Mouse (Mus musculus) induced T-regulatory cell, adult 2 months (primary cell): ENCODE data around the gene Olfr1141.

Experiments used
- DNase-seq: peaks from one replicate; pipeline ENCODE4 v3.0.0-alpha.2; 2012; ENCODE audit warnings: low read depth

Gene Olfr1141

GRCm38 (mm10) chr2:87753891-87754290, at the start of gene Olfr1141:
Gene Olfr1141 (minus strand): TSS chr2:87753991.
- no peak for DNase-seq

GRCm38 (mm10) chr2:87800292-87800691, 46.5 kb upstream of the Olfr1141 start, which contains the start of gene Olfr1143:
Gene Olfr1143 (plus strand): TSS chr2:87800592.
- no peak for DNase-seq

DNA sequence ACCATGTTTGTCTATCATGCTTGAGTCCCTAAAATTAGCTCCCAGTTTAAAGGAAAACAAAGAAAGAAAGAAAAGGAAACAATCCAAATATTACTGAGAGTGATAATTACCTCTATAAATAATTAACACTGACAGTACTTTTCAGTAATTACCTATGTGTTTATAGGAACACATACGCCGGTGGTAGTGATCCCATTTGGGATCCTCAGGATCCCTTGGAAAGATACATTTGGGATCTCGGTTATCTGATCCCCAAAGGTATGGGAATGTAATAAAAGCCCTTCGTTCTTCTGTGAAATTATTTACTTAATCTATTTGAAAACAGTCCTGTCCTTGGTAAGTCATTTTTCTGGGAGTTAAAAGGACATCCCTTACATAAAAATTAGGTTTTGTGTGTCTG, 25.4 kb upstream of the Olfr1141 start, which contains the start of gene Olfr152:
Gene Olfr152, plus strand, starts transcription at position 301 of the 400 bp plus-strand sequence.
- DNase-seq, result no peak

- DNase-seq, result no peak
These were observed 22.4 kb upstream of the Olfr1141 start for GRCm38 (mm10) chr2:87776143-87776542.

- no peak for DNase-seq
These were observed 10.3 kb downstream of the Olfr1141 start, which contains the start of gene Olfr1140 for GRCm38 (mm10) chr2:87743452-87743851. Gene Olfr1140 (plus strand): TSS chr2:87743752.

DNA sequence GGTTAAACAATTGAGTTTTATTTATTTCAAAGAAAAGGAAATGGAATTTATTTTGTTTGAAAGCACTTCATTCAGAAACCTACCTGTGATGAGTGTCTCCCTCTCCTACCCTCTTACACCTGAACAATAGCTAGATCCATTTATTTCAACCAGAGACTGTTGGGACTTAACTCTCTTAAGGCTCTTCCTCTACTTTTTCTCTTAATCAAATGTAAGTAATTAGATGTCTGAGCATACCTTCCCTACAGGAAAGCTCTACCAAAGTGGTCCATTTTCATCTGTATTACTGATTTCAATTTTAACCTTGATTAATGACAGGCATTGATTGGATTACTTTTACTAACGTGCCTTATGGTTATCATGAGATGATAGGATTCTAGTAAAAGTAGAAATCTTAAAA, 13.9 kb downstream of the Olfr1141 start, which contains the start of gene Olfr1138:
Gene Olfr1138, minus strand, starts transcription at position 101 of the 400 bp plus-strand sequence.
- DNase-seq, result no peak

DNA sequence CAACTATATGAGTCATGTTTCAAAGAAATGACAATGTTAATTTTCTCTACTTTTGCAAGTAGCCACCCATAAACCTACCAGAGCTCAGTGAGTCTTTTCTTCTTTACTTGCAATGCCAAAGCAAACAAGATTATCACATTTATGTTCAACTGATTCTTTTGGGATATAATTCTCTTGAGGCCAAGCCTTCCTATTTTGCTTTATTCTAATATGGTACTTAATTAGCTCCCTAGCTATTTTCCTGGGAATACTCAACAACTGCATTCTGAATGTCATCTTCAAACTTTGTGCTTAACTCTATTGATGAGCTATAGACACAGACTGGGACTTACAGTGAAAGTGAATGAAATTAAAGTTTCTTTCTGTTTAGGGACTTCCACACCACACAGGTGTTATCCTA, 40.7 kb downstream of the Olfr1141 start, which contains the start of gene Olfr1137:
Gene Olfr1137, minus strand, starts transcription at position 101 of the 400 bp plus-strand sequence.
- DNase-seq, result no peak
